Mouse (Mus musculus) megakaryocyte, embryonic 14.5 days (primary cell): ENCODE data around the gene Pptc7. TPM values are rescaled to one million over a fixed set of nuclear protein-coding genes. Genes with fewer than 3 reads are reported as not detected.
"Not testable (repeated sequence)": the region's sequence is repeated elsewhere in the genome, so short reads cannot be mapped to it uniquely, and the experiment has no call there.

Source experiments
- H3K27me3 ChIP-seq: replicated peaks from 2 replicates; pipeline ENCODE3; 2012; ENCODE audit warnings: inconsistent platforms
- H3K36me3 ChIP-seq: replicated peaks from 2 replicates; pipeline ENCODE3; 2012; ENCODE audit warnings: low read length, inconsistent platforms, mixed read lengths
- H3K4me1 ChIP-seq: 2 replicates; pipeline ENCODE4 v1.6.1; 2012; ENCODE audit warnings: inconsistent platforms
- H3K4me3 ChIP-seq: replicated peaks from 2 replicates; pipeline ENCODE3; 2012; ENCODE audit warnings: moderate library complexity, mild to moderate bottlenecking, inconsistent platforms
- H3K9me3 ChIP-seq: 2 replicates; pipeline ENCODE4 v1.6.1; 2012; ENCODE audit warnings: inconsistent platforms
- FLI1 ChIP-seq: IDR thresholded peaks from 2 replicates; pipeline ENCODE4 v1.6.1; 2012; ENCODE audit warnings: low read length, inconsistent platforms, mixed read lengths
- GATA1 ChIP-seq: IDR thresholded peaks from 3 replicates; pipeline ENCODE4 v1.6.1; 2012; ENCODE audit warnings: mixed read lengths, low read length, inconsistent platforms, borderline replicate concordance
- polyA plus RNA-seq: library from polyadenylated mRNA; stranded (reverse); fragments of >175 nt; gene quantifications from 2 replicates; pipeline ENCODE4 v1.2.3, GENCODE M21; 2012; ENCODE audit warnings: low replicate concordance; ENCODE audit not compliant: insufficient read depth

Gene Pptc7
- polyA plus RNA-seq, 1 experiment: 5.0 TPM

- Histone ChIP-seq H3K27me3 (no peaks in the 10 kb centered on the region), H3K4me1 (peaks cover 77% of the 10 kb centered on the region), H3K4me3 (no peak overlapping the region), H3K36me3 (peaks cover 84% of the 10 kb centered on the region), H3K9me3 (no peaks in the 10 kb centered on the region)
- TF ChIP-seq FLI1 (no peak), GATA1 (no peak)
Observed at GRCm38 (mm10) chr5:122312346-122312745, 28.2 kb downstream of the Pptc7 start.

- no peak for TF ChIP-seq FLI1
- TF ChIP-seq GATA1: no peak
- Histone ChIP-seq H3K27me3 (no peaks in the 10 kb centered on the region), H3K9me3 (no peaks in the 10 kb centered on the region), H3K36me3 (peaks cover 84% of the 10 kb centered on the region), H3K4me1 (peaks cover 77% of the 10 kb centered on the region), H3K4me3 (no peak overlapping the region)
Observed at GRCm38 (mm10) chr5:122312942-122313684, 28.9 kb downstream of the Pptc7 start.

GRCm38 (mm10) chr5:122314966-122315667, 31.0 kb downstream of the Pptc7 start:
- TF ChIP-seq FLI1: no peak
- no peak for TF ChIP-seq GATA1
- peaks cover 85% of the 10 kb centered on the region for H3K36me3 ChIP-seq
- no peaks in the 10 kb centered on the region for H3K9me3 ChIP-seq
- H3K4me1 ChIP-seq: peaks cover 79% of the 10 kb centered on the region
- H3K27me3 ChIP-seq: no peaks in the 10 kb centered on the region
- peak overlapping the region; percentile 91 for H3K4me3 ChIP-seq

- peaks cover 87% of the 10 kb centered on the region for H3K36me3 ChIP-seq
- no peaks in the 10 kb centered on the region for H3K9me3 ChIP-seq
- TF ChIP-seq GATA1: no peak
- TF ChIP-seq FLI1: no peak
- no peaks in the 10 kb centered on the region for H3K27me3 ChIP-seq
- peaks cover 61% of the 10 kb centered on the region for H3K4me1 ChIP-seq
- no peak overlapping the region for H3K4me3 ChIP-seq
Observed at GRCm38 (mm10) chr5:122317329-122318045, 33.3 kb downstream of the Pptc7 start.

- H3K9me3 ChIP-seq: no peaks in the 10 kb centered on the region
- H3K36me3 ChIP-seq: peaks cover 87% of the 10 kb centered on the region
Observed at GRCm38 (mm10) chr5:122318100-122318499, 33.9 kb downstream of the Pptc7 start.

GRCm38 (mm10) chr5:122318976-122319375, 34.8 kb downstream of the Pptc7 start:
- Histone ChIP-seq H3K36me3 (peaks cover 84% of the 10 kb centered on the region), H3K4me1 (peaks cover 46% of the 10 kb centered on the region)
- not testable (repeated sequence) for H3K9me3 ChIP-seq, H3K4me3 ChIP-seq, H3K27me3 ChIP-seq

More at GRCm38 (mm10) chr5:122318100-122318499, 33.9 kb downstream of the Pptc7 start:
- TF ChIP-seq GATA1 (no peak), FLI1 (no peak)
- Histone ChIP-seq H3K4me3 (no peak overlapping the region), H3K4me1 (peaks cover 55% of the 10 kb centered on the region), H3K27me3 (no peaks in the 10 kb centered on the region)

- peaks cover 43% of the 10 kb centered on the region for H3K4me1 ChIP-seq
- no peak overlapping the region for H3K4me3 ChIP-seq
- H3K36me3 ChIP-seq: peaks cover 86% of the 10 kb centered on the region
- H3K27me3 ChIP-seq: no peaks in the 10 kb centered on the region
- H3K9me3 ChIP-seq: no peaks in the 10 kb centered on the region
- TF ChIP-seq FLI1: no peak
- no peak for TF ChIP-seq GATA1
Observed at GRCm38 (mm10) chr5:122319474-122320204, 35.5 kb downstream of the Pptc7 start.

GRCm38 (mm10) chr5:122320205-122320781, 36.1 kb downstream of the Pptc7 start:
- H3K9me3 ChIP-seq: no peaks in the 10 kb centered on the region
- H3K4me3 ChIP-seq: no peak overlapping the region
- TF ChIP-seq GATA1: no peak
- no peak for TF ChIP-seq FLI1
- peaks cover 39% of the 10 kb centered on the region for H3K4me1 ChIP-seq
- H3K36me3 ChIP-seq: peaks cover 89% of the 10 kb centered on the region
- H3K27me3 ChIP-seq: no peaks in the 10 kb centered on the region

- Histone ChIP-seq H3K9me3 (no peaks in the 10 kb centered on the region), H3K4me1 (peaks cover 24% of the 10 kb centered on the region), H3K4me3 (no peak overlapping the region), H3K36me3 (peaks cover 88% of the 10 kb centered on the region), H3K27me3 (no peaks in the 10 kb centered on the region)
- TF ChIP-seq GATA1 (no peak), FLI1 (no peak)
Observed at GRCm38 (mm10) chr5:122323523-122323922, 39.4 kb downstream of the Pptc7 start.
